Mouse (Mus musculus) layer of hippocampus, adult 2 months (tissue): Measurements from ENCODE around the gene Bdkrb1. TPM values are rescaled to one million over a fixed set of nuclear protein-coding genes. Genes with fewer than 3 reads are reported as not detected.
A peak's percentile ranks its signal among the peaks of the same experiment; 100 is the strongest.

ENCODE experiments used
- DNase-seq, 2 experiments: peaks; one replicate each; pipeline ENCODE4 v3.0.0; 2022; ENCODE audit warnings: low spot score in 2 of 2
- H3K27ac ChIP-seq: fragments of 200-600 bp; 2 replicates; pipeline ENCODE4 v1.8.1; 2022
- H3K4me3 ChIP-seq: fragments of 200-600 bp; 2 replicates; pipeline ENCODE4 v1.8.1; 2022; ENCODE audit warnings: mild to moderate bottlenecking
- CTCF ChIP-seq: fragments of 200-600 bp; conservative IDR thresholded peaks from 2 replicates; pipeline ENCODE4 v1.8.1; 2022; ENCODE audit warnings: antibody characterized with exemption, mild to moderate bottlenecking, moderate library complexity
- total RNA-seq, 2 experiments: library from RNA; stranded (reverse); gene quantifications; 2 replicates each; pipeline ENCODE4 v1.2.3; 2021

Gene Bdkrb1
- total RNA-seq, 2 experiments from 2014 or later = not detected

DNA sequence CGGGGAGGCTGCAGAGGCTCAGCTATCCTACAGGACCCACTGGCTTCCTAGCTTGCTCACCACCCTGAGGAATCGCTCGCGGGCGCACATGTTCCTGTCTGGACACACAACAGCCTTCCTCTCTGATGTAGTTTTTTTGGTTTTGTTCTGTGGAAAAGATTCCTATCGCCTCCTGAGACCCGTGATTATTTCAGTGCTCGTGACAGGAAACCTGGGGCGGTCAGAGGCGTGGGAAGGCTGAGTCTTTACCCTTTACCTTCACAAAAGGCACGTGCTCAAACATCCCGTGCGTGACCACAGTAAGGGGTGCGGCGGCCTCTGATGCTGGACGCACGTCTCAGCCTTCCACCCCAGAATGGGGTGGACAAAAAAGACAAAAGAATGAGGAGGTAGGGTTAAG lies 22.4 kb upstream of the Bdkrb1 start:
- DNase-seq = no peak
- H3K4me3 ChIP-seq = no peak overlapping the region
- no peak for TF ChIP-seq CTCF
- H3K27ac ChIP-seq = no peak overlapping the region

DNA sequence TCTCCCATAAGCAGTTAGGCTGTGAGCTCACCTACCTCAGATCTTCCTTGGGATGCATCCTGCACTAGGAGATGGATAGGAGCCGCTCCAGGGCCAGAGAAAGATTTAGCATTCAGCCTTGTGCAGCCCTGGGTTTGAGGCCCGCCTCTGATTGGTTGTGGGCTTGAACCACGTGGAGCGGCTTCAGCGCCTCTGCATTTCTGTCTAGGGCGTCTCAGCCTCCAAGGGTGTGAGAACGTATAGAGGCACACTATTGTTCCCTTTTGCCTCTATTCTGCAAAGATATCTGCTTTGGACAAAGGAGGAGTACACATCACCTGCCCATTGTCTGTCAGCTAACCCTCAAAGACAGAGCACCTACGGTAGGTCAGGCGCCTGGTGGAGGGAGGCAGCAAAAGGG lies 20.4 kb upstream of the Bdkrb1 start:
- DNase-seq = no peak
- TF ChIP-seq CTCF = no peak
- Histone ChIP-seq H3K27ac (no peak overlapping the region), H3K4me3 (no peak overlapping the region)

DNA sequence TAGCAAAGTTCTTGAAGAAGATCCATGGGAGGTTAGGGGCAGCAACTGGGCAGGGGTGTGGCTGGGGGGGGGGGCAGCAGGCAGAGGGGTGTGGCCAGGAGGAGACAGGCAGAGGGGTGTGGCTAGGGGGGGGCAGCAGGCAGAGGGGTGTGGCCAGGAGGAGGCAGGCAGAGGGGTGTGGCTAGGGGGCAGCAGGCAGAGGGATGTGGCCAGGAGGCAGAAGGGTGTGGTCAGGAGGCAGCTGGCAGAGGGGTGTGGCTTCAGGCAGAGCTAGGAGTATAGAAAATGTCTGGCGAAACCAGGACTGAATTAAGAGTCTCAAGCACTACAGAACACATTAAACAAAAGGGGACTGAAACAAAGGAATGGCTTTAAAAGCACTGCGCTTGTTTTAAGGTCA lies 19.4 kb upstream of the Bdkrb1 start:
- DNase-seq = no peak
- Histone ChIP-seq H3K27ac (no peak overlapping the region), H3K4me3 (no peak overlapping the region)
- TF ChIP-seq CTCF = no peak

DNA sequence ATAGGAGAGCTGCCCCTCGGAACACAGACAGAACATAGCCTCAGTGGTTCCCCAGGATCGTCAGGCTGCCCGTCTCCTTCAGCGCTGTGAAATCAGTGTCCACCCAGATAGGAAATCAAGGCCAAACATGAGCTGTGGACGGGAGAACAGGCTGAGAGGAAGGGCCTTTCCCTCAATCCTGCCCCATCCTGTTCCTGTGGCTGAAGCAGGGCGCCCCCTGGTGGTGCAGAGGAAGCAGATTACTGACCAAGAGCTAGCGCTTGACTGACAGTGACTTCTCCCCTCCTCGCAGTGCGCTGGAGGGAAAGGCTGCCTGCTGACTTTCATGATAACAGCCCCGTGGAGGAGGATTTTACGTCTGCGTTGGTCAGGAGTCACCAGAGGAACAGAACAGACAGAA lies 18.0 kb upstream of the Bdkrb1 start:
- no peak overlapping the region for H3K4me3 ChIP-seq
- no peak overlapping the region for H3K27ac ChIP-seq
- TF ChIP-seq CTCF = peak; percentile 95
- peak; percentile 71 to 74 for DNase-seq

DNA sequence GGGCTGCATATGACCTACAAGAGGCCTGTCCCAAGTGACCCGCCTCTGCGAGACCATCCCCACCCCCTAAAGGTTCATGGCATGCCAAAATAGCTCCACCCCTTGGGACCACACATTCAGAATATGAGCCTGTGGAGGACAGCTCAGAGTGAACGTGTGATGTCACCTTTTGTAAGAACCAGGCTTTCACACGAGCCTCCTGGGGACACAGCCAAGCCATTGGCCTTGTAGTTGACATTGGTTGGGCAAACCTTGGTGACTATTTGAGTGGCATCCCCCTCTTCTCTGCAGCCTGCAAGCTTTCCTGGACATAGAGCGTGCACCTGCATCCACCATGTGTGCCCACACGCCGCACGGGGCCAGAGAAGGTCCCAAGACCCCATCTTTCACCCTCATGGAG lies 15.4 kb upstream of the Bdkrb1 start:
- Histone ChIP-seq H3K4me3 (no peak overlapping the region), H3K27ac (no peak overlapping the region)
- no peak for DNase-seq
- TF ChIP-seq CTCF = no peak

DNA sequence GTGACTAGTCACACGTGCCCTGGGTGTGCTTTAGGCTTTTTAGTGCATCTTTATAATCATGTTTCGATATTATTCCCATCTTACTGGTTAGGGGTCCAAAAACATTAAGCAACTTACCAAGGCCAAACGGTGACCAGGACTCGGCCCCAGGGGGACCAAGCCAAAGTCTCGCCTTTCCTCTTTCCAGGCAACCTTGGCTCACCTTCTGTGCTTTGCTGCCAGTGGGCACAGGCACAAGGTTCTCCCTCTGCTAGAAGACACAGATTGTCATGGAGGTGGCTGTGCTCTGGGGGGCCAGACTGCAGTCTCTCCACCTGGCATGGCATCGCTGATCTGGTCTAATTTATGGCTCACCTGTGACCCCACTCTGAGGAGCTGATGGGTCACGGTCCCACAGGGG lies 12.1 kb upstream of the Bdkrb1 start:
- H3K4me3 ChIP-seq = no peak overlapping the region
- no peak for DNase-seq
- TF ChIP-seq CTCF = no peak
- no peak overlapping the region for H3K27ac ChIP-seq

DNA sequence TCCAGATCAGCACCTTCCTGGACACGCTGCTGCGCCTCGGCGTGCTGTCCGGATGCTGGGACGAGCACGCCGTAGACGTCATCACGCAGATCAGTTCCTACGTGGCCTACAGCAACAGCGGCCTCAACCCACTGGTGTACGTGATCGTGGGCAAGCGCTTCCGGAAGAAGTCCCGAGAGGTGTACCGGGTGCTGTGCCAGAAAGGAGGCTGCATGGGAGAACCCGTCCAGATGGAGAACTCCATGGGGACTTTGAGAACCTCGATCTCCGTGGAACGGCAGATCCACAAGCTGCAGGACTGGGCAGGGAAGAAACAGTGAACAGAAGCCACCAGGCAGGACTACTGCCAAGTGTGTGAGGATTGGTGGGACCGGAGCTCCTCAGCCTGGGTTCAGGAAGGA lies 10.5 kb upstream of the Bdkrb1 start:
- no peak for TF ChIP-seq CTCF
- DNase-seq = no peak

DNA sequence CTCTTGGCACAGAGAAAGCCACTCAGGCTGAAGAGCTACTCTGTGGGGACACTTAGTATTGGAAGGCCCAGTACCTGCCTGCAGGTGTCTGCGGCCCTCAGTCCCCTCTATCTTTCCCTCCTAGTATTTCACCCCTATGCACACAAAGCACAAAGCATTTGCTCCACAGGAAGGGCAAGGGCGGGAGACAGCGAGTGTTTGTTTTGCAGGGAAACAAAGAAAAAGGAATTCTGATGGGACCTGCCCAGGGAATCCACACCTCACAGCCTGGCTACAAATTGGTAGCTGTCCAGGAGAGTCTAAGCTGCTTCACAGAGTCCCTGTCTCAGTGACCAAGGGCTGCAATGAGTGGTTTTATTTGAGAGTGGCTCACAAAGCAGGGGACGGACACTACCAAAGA lies 9.4 kb upstream of the Bdkrb1 start:
- TF ChIP-seq CTCF = no peak
- no peak overlapping the region for H3K4me3 ChIP-seq
- DNase-seq = no peak
- H3K27ac ChIP-seq = no peak overlapping the region

More for the DNA sequence above, 10.5 kb upstream of the Bdkrb1 start:
- Histone ChIP-seq H3K27ac (no peak overlapping the region), H3K4me3 (no peak overlapping the region)

DNA sequence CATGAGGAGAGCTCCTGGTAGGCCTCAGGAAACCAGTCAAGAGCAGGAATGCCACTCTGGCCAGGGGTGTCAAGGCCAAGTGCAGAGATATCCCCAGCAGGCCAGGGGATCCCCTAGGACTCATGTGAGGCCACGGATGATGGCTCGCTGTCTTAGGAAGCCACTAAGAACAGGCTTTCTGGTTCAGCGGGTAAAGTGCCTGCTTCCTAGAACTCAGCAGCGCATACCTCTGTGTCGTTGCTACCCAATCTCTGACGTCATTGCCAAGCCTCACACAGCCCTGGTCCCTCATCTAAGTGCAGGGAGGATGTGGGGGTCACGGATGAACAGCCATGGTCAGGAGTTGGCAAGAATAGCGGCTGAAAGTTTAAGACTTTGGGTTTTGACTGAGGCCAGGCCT lies 5.8 kb upstream of the Bdkrb1 start:
- no peak for DNase-seq
- no peak overlapping the region for H3K4me3 ChIP-seq
- TF ChIP-seq CTCF = no peak
- H3K27ac ChIP-seq = no peak overlapping the region

DNA sequence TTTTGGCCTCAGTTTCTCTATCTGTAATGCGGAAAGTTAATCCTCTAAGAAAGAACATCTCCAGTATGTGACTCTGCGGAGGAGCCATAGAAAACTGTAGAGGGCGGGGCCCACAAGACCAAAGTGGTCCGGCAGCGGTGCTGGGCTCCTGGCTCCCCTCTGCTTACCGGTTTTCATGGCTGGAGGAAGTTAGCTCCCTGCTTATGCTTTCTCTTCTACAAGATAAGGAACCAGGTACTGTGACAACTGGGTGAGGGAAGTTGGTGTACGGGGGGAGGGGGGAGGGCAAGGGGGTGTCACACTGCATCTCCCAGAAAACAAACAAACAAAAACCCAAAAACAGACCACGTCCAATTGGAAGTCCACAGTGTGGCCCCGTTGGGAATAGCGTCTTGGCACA lies 4.4 kb upstream of the Bdkrb1 start:
- TF ChIP-seq CTCF = no peak
- H3K27ac ChIP-seq = no peak overlapping the region

DNA sequence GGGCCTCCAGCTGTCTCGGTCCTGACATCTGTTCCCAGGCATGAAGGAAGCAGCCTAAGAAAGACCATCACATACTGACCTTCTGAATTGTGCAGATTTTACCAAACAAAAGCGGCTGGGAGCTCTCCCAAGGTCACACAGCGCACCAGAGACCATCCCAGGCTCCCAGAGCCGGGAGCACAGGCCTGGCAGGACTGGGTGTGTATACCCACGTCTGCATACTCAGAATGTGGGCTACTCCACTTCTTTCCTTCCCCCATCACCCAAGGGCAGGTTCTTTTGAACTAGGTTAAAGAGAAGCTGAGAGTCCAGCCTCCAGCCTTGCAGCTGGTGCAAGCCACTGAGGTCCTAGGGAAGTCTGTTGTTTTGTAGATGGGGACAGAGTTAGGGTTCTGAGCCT lies 3.8 kb upstream of the Bdkrb1 start:
- no peak for DNase-seq
- H3K4me3 ChIP-seq = no peak overlapping the region
- no peak for TF ChIP-seq CTCF
- H3K27ac ChIP-seq = no peak overlapping the region

More for the DNA sequence above, 4.4 kb upstream of the Bdkrb1 start:
- no peak for DNase-seq
- H3K4me3 ChIP-seq = no peak overlapping the region

DNA sequence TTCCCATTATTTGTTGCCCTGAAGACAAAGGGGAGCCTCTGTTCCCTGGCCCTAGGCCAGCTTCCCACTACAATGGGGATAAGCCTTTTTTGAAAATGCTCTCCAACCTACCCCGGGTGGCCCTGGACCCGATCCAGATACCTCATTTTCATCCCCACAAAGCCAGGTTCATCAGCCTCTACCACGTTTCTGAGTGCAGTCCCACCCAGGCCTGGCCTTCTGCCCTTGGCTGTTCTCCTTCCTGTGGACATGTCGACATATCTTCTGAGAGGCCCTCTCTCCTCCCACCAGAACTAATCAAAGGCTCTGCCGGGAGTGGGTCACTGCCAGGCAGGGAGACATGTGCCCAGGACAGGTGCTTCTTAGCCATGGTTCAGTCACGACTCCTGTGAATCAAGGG lies 1.3 kb upstream of the Bdkrb1 start:
- no peak overlapping the region for H3K4me3 ChIP-seq
- no peak for TF ChIP-seq CTCF
- H3K27ac ChIP-seq = no peak overlapping the region
- DNase-seq = no peak

DNA sequence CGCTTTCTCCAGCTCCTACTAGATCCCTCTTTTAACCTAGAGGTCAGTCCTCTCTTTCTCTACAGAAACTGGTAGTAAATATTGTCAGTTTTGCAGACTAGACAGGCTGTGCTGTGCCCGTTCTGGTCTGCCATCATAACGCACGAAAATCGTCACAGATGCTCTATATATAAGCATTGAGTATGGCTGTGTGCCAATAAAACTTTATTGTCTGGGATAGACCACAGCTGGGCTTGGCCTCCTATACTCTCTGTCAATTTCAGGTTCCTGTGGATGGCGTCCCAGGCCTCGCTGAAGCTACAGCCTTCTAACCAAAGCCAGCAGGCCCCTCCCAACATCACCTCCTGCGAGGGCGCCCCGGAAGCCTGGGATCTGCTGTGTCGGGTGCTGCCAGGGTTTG lies 1.0 kb downstream of the Bdkrb1 start:
- no peak for TF ChIP-seq CTCF
- no peak overlapping the region for H3K4me3 ChIP-seq
- no peak overlapping the region for H3K27ac ChIP-seq
- DNase-seq = no peak

DNA sequence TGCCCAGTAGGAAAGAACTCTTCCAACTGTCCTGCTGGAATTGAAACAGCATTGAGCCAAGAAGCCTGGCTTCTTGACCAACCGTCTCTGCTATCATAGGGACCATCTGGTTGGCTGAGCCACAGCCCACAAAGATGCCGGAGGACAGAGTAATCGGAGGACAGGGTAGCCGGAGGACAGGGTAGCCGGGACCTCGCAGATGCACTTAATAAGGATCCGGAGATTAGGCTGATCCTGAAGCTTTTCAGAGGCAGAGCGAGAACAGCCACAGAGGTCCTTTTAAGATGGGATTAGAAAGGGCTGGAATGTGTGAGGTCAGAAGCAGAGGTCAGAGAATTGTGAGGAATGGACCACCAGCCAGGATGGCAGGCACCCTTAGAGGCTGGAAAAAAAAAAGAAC lies 2.3 kb downstream of the Bdkrb1 start:
- no peak for DNase-seq

DNA sequence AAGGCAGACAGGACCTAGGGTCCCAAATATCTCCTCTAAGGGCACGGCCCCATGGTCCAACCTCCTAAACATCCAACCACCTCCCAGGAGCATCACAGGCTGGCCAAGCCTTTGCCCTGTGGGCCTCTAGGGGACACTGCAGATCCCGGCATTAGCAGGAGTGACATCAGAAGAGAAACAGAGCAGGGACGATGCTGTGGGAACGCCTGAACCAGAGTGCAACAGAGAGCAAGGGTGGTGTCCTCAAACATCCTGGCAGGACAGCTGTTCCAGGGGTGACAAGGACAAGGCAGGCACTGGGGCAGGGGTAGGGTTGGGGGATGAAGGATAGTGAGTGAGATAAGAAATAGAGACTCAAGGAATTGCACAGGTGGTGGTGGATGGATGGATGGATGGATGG lies 4.0 kb downstream of the Bdkrb1 start:
- TF ChIP-seq CTCF = no peak
- H3K27ac ChIP-seq = no peak overlapping the region
- DNase-seq = peak in 1 of 2 experiments; percentile 6
- H3K4me3 ChIP-seq = no peak overlapping the region

More for the DNA sequence above, 2.3 kb downstream of the Bdkrb1 start:
- Histone ChIP-seq H3K4me3 (no peak overlapping the region), H3K27ac (no peak overlapping the region)
- TF ChIP-seq CTCF = no peak

DNA sequence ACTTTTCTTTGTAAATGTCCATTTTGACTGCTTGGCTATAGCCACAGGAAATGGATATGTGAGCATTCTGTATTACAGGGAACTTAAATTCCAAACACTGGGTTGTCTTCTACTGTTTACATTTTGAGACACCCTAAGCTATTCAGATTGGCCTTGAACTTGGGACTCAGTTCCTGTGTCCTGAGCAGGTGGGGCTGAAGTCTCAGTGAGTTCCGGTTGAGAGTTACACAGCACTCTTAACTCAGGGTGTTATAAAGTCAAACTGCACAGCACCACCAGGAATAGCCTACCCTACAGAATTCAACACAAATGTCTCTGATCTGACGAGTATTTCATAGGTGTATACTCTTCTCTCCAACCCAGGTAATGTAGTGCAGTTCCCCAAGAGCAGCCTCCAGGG lies 8.2 kb downstream of the Bdkrb1 start:
- no peak for DNase-seq
- no peak overlapping the region for H3K27ac ChIP-seq
- TF ChIP-seq CTCF = no peak

More for the DNA sequence above, 8.2 kb downstream of the Bdkrb1 start:
- no peak overlapping the region for H3K4me3 ChIP-seq
